Mouse (Mus musculus): ENCODE measurements around the gene Nedd9. TPM values are rescaled to one million over a fixed set of nuclear protein-coding genes. Genes with fewer than 3 reads are reported as not detected.

Nedd9 gene
- total and polyA plus RNA-seq, 3 experiments: 0.15 to 0.25 TPM; not detected in 1

GRCm38 (mm10) chr13:41520549-41521161 lies 33.5 kb upstream of the Nedd9 start:
- H3K9me3 ChIP-seq (replicated peaks; ENCODE audit: insufficient read depth, low read length): no peaks in the 10 kb centered on the region
- H3K27ac ChIP-seq (ENCODE audit: control insufficient read depth, low read depth, low read length): no peak overlapping the region

GRCm38 (mm10) chr13:41519792-41520191 lies 32.6 kb upstream of the Nedd9 start:
- Histone ChIP-seq H3K79me2 (ENCODE audit: control insufficient read depth, insufficient read depth, low read length, poor library complexity) (no peaks in the 10 kb centered on the region), H3K36me3 (ENCODE audit: control insufficient read depth in 1 of 2, insufficient read depth in 2 of 2, low read length in 2 of 2) (no peaks in the 10 kb centered on the region), H3K4me1 (ENCODE audit: control insufficient read depth in 1 of 2, insufficient read depth in 2 of 2, low read length in 2 of 2) (no peaks in the 10 kb centered on the region), H3K9ac (ENCODE audit: control insufficient read depth, low read depth, low read length, poor library complexity, severe bottlenecking) (no peak overlapping the region), H3K27ac (ENCODE audit: control insufficient read depth, low read depth, low read length) (no peak overlapping the region), H3K9me3 (replicated peaks; ENCODE audit: insufficient read depth, low read length) (no peaks in the 10 kb centered on the region), H3K27me3 (ENCODE audit: control insufficient read depth in 1 of 2, insufficient read depth in 2 of 2, low read length in 2 of 2) (no peaks in the 10 kb centered on the region), H3K4me3 (ENCODE audit: control insufficient read depth in 1 of 2, insufficient read depth in 1 of 2, low read depth in 2 of 2, low read length in 2 of 2) (no peak overlapping the region)
- DNase-seq (ENCODE audit: low read depth, low spot score): no peak
- TF ChIP-seq TCF12 (IDR thresholded peaks at IDR 0.05; ENCODE audit: low read depth, low read length) (no peak), GABPA (IDR thresholded peaks at IDR 0.05; ENCODE audit: low read depth, low read length) (no peak), ZKSCAN1 (IDR thresholded peaks at IDR 0.05; ENCODE audit: low read depth, low read length) (no peak), RAD21 (IDR thresholded peaks at IDR 0.05; ENCODE audit: low read depth, low read length) (no peak), USF2 (IDR thresholded peaks at IDR 0.05; ENCODE audit: borderline replicate concordance in 1 of 2, insufficient read depth in 1 of 2, low read depth in 1 of 2, low read length in 2 of 2) (no peak), SIN3A (IDR thresholded peaks at IDR 0.05; ENCODE audit: low read length) (no peak)

More at GRCm38 (mm10) chr13:41520549-41521161, 33.5 kb upstream of the Nedd9 start:
- H3K36me3 ChIP-seq (ENCODE audit: control insufficient read depth in 1 of 2, insufficient read depth in 2 of 2, low read length in 2 of 2): no peaks in the 10 kb centered on the region
- no peaks in the 10 kb centered on the region for H3K27me3 ChIP-seq (ENCODE audit: control insufficient read depth in 1 of 2, insufficient read depth in 2 of 2, low read length in 2 of 2)
- no peaks in the 10 kb centered on the region for H3K4me1 ChIP-seq (ENCODE audit: control insufficient read depth in 1 of 2, insufficient read depth in 2 of 2, low read length in 2 of 2)
- no peak overlapping the region for H3K4me3 ChIP-seq (ENCODE audit: control insufficient read depth in 1 of 2, insufficient read depth in 1 of 2, low read depth in 2 of 2, low read length in 2 of 2)
- no peak overlapping the region for H3K9ac ChIP-seq (ENCODE audit: control insufficient read depth, low read depth, low read length, poor library complexity, severe bottlenecking)
- no peak for TF ChIP-seq MAFK (IDR thresholded peaks at IDR 0.05; ENCODE audit: borderline replicate concordance, low read depth, low read length)
- TF ChIP-seq EP300 (IDR thresholded peaks at IDR 0.05; ENCODE audit: low read depth in 1 of 2, low read length in 2 of 2): no peak
- no peak for TF ChIP-seq POLR2AphosphoS5 (IDR thresholded peaks at IDR 0.05; ENCODE audit: borderline replicate concordance, low read depth, low read length)
- TF ChIP-seq NELFE (IDR thresholded peaks at IDR 0.05; ENCODE audit: low read depth, low read length): no peak
- no peak for DNase-seq (ENCODE audit: low read depth, low spot score)
- H3K79me2 ChIP-seq (ENCODE audit: control insufficient read depth, insufficient read depth, low read length, poor library complexity): no peaks in the 10 kb centered on the region

- TF ChIP-seq ZC3H11A (IDR thresholded peaks at IDR 0.05; ENCODE audit: low read depth, low read length) (no peak), TAL1 (IDR thresholded peaks at IDR 0.05; ENCODE audit: low read length) (no peak), RCOR1 (IDR thresholded peaks at IDR 0.05; ENCODE audit: low read depth, low read length) (no peak), MAFK (IDR thresholded peaks at IDR 0.05; ENCODE audit: borderline replicate concordance, low read depth, low read length) (no peak)
- no peaks in the 10 kb centered on the region for H3K4me1 ChIP-seq (ENCODE audit: control insufficient read depth in 1 of 2, insufficient read depth in 2 of 2, low read length in 2 of 2)
- H3K27ac ChIP-seq (ENCODE audit: control insufficient read depth, low read depth, low read length): no peak overlapping the region
- H3K9me3 ChIP-seq (replicated peaks; ENCODE audit: insufficient read depth, low read length): no peaks in the 10 kb centered on the region
- no peak overlapping the region for H3K9ac ChIP-seq (ENCODE audit: control insufficient read depth, low read depth, low read length, poor library complexity, severe bottlenecking)
- DNase-seq (ENCODE audit: low read depth, low spot score): no peak
- H3K4me3 ChIP-seq (ENCODE audit: control insufficient read depth in 1 of 2, insufficient read depth in 1 of 2, low read depth in 2 of 2, low read length in 2 of 2): no peak overlapping the region
- H3K27me3 ChIP-seq (ENCODE audit: control insufficient read depth in 1 of 2, insufficient read depth in 2 of 2, low read length in 2 of 2): no peaks in the 10 kb centered on the region
- H3K79me2 ChIP-seq (ENCODE audit: control insufficient read depth, insufficient read depth, low read length, poor library complexity): no peaks in the 10 kb centered on the region
- H3K36me3 ChIP-seq (ENCODE audit: control insufficient read depth in 1 of 2, insufficient read depth in 2 of 2, low read length in 2 of 2): no peaks in the 10 kb centered on the region
These were observed 30.0 kb upstream of the Nedd9 start for GRCm38 (mm10) chr13:41517193-41517592.
